Mouse (Mus musculus) heart, postnatal 4 days (tissue): ENCODE results near the gene 5330417C22Rik. TPM values are rescaled to one million over a fixed set of nuclear protein-coding genes. Genes with fewer than 3 reads are reported as not detected.
"Not testable (repeated sequence)": the region's sequence is repeated elsewhere in the genome, so short reads cannot be mapped to it uniquely, and the experiment has no call there.

Experiments
- DNase-seq: peaks from one replicate; pipeline ENCODE4 v3.0.0; 2021
- total RNA-seq, 2 experiments: library from RNA; stranded (reverse); gene quantifications; 2 replicates each; pipeline ENCODE4 v1.2.3; 2021

The 5330417C22Rik gene
- total RNA-seq, 2 experiments from 2014 or later: 0.21 to 0.29 TPM

DNA sequence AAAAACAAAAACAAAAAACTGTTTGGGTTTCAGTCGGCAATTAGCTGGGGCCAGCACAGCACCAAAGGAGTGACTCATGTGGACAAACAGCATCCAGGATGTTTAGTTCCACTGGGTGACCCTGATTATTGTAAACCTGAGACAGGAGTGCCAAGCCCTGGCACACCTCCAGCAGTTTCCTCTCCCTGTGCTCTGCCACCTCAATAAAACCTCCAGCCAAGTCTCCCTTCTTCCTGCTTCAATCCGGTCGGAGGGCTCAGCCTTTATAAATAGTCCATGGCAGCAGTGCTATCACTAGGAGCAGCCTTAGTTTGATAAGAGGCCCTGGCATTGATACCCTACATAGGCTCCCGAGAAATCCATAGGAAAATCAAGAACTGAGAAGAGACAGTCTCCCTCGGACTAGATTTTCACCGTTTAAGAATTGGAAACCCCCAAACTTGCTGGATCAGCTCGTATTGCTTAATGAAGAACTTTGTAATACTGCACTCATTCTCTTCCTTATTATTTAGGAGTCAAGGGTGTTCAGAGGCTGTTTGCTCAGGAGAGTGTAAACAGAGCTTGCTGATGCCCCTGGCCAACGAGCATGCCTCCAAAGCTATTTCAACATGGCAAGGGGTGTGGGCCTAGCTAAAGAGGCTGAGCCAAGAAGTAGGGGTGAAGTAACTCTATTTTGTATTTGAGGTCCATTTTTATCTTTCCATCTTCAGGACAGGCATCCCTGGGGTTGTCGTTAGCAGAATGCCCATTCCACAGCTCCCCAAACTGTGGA is 3.0 kb downstream of the 5330417C22Rik start:
- peak; percentile 63 for DNase-seq

DNA sequence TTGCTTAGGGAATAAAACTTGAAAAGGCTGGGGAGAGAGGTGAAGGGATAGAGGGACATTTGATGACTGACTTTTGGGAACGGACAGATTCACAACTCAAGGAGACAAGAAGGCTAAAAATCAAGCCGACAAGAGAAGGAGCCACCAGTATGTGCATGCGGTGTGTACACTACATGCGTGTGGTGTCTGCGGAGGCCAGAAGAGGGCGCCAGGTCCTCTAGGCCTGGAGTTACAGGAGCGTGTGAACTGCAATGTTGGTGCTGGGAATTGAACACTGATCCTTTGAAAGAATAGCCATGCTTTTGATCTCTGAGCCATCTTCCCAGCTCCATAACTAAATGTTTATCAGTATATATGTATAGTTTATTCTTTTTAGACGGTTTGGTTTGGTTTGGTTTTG is 7.8 kb downstream of the 5330417C22Rik start:
- no peak for DNase-seq

DNA sequence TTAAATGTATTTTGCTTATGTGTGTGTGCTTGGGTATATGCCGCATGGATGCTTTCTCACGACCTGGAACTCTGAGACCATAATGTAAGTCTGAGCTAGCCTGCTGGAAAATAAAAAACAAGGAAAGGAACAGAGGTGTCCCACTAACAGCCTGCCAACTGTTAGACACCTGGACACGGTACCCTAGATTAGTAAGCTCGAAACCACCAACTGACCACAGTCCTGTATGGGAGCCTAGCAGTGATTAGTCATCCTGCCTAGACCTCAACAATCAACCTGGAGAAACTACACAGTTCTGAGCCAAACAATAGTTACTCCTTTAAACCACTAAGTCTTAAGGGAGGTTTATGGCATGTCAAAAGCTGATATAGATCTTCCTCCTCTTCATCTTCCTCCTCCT is 12.9 kb downstream of the 5330417C22Rik start:
- DNase-seq: no peak

DNA sequence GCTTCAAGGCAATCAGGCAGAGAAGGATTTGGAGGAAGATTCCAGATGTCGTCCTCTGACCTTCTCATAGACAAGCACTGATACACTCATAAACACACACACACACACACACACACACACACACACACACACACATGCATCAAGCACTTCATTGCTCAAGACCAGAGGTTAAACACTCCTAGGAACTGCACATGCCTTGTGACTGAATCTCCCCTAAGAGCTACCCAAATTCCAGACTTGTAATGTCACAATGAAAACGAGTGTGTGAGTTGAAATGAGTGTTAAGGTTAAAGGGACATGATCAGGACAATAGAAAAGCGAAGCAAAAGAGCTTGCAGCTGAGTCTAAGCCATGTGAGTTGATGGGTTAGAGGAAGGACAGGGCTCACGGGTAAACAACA is 18.1 kb downstream of the 5330417C22Rik start:
- DNase-seq: no peak

DNA sequence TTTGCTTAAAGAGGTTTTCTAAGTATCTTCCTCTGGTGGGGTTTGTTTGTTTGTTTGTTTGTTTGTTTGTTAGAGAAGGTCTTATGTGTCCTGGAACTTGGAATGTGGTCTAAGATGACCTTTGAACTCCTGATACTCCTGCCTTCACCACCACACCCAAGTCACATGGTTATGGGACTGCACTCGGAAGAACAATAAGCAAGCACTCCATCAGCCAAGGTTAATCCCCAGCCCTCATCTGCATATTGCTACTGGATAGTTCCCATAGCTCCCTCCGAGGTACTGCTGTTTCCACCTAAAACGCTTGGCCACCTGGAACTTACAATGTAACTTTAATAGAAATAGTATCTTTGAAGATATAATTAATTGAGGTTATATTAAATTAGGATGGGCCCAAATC is 22.9 kb downstream of the 5330417C22Rik start:
- no peak for DNase-seq

DNA sequence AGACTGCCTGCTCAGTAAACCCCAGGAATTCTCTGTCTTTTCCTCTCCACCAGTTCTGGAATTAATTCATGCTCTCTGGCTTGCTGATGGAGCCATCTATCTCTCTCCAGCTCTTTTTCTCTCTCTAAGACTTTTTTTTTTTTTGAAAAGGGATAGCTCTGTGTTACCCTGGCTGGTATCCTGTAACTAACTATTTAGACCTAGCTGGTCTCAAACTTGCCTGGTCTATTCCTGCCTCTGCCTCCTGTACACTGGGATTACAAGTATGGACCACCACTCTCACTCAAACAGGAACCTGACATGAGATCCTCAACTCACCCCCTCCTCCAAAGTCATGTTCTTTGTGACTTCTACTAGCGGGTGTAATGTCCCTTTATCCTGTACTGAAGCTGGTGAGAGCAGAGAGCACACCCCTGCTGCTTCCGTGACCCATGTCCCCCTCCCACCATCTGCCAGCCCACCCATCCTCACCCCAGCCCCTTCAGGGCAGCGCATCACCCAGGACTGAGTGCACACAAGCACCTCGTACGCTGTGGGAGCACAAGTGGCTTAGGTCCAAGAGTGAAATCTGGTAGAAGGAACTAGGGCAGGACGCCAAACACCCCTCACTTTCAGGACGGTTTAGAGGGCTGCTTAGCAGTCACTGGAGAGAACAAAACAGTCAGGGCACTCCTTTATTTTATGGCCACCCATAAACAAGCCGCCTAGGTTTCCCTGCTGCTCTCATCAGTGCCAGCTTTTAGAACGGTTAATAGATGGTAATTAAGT is 25.4 kb downstream of the 5330417C22Rik start:
- no peak for DNase-seq

DNA sequence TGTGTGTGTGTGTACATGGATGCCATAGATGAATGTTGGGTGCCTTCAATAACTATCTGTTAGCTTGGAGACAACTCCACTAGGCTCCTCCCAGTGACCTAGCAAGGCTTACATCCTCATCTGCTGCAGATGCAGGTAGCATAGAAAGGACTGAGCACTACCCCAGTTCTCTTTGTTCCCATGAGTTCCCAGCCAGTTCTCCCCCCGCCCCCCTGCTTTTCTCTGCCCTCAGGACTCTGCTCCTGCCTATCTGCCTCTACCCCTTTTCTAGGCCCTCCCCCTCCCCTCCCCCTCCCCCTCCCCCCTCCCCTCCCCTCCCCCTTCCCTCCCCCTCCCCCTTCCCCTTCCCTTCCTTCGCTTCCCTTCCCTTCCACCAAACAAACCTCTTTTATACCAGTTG is 26.2 kb downstream of the 5330417C22Rik start:
- no peak for DNase-seq

DNA sequence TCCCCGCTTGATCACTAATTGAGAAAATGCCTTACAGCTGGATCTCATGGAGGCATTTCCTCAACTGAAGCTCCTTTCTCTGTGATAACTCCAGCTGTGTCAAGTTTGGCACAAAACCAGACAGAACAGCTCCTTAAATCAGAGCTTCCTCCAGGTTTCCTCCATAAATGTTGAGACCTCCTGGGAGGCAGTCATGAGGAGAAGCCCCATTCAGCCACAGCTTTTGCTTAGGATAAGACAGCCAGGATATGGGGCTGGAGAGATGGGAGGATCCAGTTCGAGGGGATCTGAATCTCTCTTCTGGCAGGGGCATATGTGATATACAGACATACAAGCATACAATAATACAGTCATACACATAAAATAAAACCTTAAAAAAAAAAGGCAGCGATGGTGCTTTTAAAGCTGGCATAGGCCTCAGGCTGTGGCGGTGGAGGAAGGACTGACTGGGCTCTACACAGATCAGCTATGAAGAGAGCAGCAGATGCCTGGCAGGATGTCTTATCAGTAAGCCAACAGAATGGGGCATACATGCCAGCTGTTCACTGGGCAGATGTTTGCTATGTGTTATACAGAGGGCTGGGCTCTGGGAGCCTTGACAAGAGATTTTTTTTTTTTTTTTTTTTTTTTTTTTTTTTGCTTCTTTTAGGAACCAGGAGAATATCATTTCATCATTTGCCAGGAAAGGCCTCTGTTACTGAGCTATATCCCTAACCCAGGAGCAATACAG is 27.4 kb downstream of the 5330417C22Rik start:
- no peak for DNase-seq

DNA sequence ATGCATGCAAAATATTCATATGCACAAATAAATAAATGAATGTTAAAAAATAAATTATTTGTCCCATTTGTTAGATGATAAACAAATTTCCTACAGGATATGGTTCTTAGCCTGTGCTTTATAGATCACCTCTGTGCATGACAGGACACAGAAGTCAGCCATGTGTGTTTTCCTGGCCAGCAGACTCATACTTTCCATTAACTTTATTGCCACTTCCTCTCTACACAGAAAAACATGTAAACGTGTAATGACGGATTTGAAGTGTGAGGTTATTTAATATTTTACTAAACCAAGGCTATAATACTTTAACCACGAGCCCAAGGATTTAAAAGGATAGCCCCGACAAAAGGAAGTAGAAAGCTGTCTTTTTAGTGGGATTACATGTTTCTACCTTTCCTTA is 32.4 kb downstream of the 5330417C22Rik start:
- no peak for DNase-seq

DNA sequence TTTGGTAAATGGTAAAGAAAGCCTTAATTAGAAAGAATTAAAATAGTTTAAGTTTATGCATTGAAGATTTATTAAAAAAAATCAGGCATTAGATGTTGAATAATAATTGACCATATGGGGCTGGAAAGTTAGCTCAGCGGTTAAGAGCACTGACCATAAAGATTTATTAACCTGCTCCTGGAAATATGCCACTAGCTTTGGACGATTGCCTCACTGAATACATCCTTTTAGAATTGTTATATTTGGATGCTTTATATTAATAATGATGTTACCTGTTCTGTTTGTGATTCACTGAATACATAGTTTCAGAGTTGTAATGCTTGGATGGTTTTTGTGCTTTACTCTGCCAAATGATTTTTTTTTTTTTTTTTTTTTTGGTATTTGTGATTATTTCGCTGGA is 34.9 kb downstream of the 5330417C22Rik start:
- DNase-seq: not testable (repeated sequence)

DNA sequence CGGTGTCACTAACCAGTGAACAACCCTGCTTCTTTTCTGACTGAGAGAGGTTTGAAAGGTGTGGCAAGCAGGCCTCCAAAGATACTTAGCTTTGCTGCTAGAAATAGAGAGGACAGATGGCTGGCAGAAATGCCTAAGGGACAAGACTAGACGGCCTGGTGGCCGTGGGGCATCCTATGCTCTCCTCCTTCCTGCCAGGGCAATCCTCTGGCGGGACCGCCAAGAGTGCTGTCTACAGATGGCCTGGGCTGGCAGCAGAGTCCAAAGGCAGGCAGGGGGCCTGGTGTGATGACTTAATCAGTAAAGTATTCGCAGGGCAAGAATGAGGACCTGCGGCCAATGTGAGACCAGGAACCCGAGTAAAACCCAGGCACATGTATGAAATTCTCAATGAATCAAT is 36.5 kb downstream of the 5330417C22Rik start:
- no peak for DNase-seq

DNA sequence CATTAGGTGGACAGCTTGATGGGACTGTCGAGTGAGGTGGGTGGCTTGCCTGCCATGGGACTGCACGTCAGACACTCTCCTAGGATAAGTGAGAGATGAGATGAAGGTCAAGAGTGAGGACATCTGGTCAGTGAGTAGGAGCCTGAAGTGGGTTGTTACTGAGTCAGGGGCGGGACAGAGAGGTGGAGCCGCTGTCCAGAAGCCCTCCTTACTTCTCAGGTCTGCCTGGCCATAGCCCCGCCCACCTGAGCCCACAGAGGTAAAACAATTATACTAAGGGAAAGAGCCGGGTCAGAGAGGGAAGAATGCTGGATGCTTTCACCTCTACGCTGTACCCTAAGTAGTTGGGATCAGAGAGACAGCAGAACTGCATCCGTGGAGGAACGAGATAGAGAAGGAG is 38.7 kb downstream of the 5330417C22Rik start:
- DNase-seq: no peak

DNA sequence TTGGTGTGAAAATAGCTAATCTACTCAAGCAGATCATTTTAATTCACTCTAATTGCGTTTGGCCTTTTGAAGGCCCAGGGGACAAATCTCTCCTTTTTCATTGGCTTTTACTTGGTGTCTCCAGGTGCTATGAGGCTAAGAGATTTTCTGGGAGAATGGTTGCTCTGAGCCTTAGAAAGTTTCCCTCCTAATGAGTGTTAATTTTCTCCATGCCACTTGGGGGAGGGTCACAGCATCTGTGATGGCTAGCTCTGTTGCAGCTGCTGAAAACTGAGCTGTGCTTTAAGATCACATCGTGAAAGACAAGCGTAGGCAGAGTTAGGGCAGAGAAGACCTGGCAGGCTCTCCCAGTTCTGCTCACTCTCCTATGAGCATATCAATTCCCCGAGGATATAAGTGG is 40.9 kb downstream of the 5330417C22Rik start:
- DNase-seq: no peak

DNA sequence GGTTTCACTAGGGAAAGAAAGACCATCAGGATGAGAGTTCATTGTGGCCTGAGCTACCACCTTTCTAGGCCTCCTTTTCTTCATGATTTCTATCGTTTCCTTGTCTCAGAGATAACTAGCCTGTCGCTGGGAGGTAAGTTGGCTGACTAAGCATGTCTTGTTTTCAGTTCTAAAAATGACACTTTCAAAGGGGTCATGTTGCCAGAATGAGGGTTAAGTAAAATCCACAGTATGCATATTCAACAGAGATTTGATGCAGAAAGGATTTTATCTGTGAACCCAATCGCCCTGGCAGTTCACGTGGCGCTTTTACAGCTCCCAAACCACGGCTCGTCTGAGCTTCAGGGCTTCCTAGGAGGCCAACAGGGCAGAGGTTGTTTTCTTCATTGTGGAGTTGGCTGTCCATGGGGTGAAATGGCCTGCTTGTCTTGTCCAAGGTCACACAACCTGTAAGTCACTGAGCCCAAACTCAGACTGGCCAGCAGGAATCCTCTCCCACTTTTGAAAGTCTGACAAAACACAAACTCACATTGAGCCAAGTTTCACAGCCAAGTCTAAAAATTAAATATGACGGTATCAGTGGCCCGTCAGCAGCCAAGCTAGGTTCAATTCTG is 41.4 kb downstream of the 5330417C22Rik start:
- DNase-seq: no peak

DNA sequence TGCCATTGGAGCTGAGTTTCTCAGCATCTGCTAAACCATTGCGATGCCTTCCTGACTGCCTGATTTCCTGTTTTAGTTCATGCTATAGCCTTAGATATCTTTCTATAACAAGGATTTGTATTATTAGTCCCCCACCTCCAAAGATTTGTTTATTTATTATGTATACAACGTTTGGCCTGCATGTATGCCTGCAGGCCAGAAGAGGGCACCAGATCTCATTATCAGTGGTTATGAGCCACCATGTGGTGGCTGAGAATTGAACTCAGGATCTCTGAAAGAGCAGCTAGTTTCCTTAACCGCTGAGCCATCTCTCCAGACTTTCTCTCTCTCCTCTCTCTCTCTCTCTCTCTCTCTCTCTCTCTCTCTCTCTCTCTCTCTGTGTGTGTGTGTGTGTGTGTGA is 46.4 kb downstream of the 5330417C22Rik start:
- DNase-seq: no peak

DNA sequence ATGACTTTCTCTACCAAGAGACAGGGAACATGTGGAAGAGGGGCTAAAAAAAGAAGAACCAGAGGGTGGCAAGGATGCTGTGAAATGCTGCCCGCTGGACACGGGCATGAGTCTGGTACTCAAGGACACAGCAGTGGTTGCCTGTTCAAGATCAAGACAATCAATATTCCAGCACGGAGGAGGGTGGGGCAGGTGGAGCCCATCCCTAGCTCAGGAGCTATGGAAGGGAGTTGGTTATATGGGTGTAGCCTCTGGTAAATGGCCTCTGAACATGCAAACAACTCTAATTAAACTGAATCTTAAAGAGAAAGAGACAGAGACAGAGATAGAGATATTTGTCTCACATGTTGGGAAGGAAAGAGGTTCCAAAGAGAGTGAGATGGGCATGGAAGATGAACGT is 51.6 kb downstream of the 5330417C22Rik start:
- DNase-seq: no peak

DNA sequence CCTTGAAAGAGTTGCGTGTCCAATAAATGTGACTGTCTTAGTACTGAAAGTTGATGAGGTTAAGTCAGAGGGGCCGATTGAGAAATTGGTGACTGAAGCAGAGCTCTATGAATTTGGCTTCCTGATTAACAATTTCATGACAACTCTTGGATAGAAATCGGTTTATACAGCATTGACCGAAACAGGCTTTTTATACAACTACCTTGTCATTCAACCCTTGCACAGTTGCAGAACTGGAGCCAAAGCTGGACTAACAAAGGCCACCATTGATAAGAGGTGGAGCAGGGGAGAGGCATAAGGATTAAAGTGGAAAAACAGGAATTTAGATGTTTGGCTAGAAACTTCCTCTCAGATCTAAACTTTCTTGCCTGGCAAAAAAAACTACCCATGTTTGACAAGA is 57.5 kb downstream of the 5330417C22Rik start:
- DNase-seq: no peak

DNA sequence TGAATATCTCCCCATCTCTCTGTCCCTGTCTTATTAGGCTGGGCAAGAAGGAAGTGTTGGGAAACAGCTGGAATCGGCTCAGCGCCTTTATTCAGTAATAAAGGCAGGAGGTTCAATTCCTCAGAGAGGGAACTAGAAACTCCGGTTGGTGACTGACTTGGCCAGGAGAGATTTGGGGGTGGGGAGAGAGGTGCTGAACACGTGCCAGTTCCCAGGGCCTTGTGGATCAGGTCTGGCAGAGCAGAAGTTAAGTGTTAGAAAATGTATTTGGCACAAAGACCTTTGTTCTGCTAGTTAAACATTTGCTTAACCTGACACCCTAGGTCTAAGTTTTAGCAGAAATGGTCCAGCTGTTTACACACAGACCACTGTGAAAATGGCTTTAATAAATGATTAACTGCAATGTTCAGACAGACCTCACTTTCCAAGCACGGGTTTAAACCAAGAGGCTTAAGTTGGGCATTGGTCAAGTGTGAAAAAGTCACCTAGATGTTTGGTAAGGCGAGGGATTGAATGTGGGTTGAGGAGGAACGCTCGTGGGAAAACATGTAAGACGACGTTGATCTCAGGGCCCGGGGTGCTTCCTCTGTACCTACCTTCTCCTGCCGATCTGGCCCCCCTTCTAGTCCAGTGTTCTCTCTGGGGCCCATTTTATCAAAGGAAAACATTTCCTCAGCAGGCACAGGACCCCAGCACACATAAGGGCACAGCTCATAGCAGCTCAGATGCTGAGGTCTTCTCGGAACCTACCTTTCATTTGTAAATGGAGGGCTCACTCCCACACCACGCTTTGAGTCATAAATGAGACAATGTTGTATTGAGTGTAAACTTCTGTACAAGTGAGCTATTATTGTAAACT is 59.3 kb downstream of the 5330417C22Rik start:
- peak; percentile 16 for DNase-seq

DNA sequence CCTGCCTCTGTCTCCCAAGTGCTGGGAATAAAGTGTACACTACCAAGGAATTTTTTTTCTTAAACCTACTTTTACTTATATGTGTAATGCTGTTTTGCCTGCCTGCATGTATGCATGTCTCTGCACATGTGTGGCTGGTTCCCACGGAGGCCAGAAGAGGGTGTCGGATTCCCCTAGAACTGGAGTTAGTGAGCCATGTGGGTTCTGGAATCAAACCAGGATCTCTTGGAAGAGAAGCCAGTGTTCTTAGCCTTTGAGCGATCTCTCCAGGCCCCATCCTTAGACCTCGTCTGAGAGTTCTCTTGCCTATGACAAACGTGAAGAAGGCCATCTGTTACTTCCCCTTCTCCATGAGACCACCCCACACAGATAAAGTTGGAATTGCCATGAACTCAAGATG is 60.8 kb downstream of the 5330417C22Rik start:
- no peak for DNase-seq

DNA sequence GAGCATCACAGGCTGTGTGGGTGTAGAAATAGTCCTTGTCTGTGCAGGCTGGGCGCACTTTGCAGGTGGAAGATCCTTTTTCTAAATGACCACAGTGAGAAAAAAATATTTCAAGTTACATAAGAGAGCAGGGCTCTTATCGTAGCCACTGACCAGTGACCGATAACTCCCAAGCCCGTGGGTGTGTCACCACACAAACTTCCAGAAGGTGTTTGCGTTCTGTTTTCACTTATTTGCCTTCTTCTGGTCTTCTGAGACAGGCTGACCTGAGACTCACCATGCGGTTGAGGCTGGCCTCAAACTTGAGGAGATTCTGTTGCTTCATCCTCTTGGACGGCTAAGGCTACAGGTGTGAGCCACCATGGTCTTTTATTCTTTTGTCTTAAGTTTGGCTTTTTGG is 61.4 kb downstream of the 5330417C22Rik start:
- no peak for DNase-seq

DNA sequence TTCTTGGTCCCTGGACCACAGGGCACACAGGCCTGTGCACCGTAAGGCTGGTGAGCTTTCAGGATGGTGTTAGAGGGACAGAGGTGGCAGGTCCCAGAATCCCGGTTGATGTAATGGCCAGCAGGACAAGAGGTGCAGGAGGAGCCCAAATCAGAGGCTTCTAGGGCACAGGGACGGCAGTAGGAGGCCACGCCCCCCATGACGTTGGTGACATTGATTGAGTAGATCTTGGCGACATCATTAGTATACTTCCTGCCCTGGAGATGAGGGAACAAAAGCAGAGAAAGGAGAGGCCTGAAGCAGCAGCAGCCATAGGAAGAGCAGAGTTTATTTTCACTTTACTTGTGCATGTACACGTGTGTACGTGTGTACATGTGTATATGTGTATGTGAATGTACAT is 68.6 kb downstream of the 5330417C22Rik start:
- no peak for DNase-seq

DNA sequence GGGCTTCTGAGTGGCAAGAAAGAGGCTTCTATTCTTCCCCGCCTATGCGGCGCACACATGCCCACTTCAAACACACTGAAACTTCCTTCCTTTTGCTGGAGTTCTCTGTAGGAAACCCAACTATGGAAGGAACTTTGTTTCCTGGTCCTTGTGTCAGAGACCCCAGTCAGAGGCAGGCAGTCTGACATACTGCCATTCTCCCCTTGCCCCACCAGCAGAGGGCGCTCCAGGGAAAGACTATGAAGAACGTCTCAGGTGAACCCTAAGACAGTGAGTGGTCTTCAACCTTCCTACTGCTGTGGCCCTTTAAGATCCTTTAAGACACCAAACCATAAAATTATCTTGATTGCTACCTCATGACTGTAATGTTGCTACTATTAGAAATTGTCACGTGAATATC is 69.9 kb downstream of the 5330417C22Rik start:
- DNase-seq: peak; percentile 42
